Mouse (Mus musculus) C2C12 (cell line): ENCODE results near the gene Saa1. TPM values are rescaled to one million over a fixed set of nuclear protein-coding genes. Genes with fewer than 3 reads are reported as not detected.

ENCODE experiments used
- H3K27me3 ChIP-seq: one replicate; pipeline ENCODE4 v1.6.1; 2011; ENCODE audit not compliant: control insufficient read depth, insufficient read depth, insufficient read length
- H3K36me3 ChIP-seq: one replicate; pipeline ENCODE4 v1.6.1; 2011; ENCODE audit not compliant: control insufficient read depth, insufficient read depth
- H3K4me3 ChIP-seq: one replicate; pipeline ENCODE4 v1.5.1; 2011; ENCODE audit warnings: mild to moderate bottlenecking, control low read depth; ENCODE audit not compliant: poor library complexity, insufficient read depth, severe bottlenecking
- H3K79me2 ChIP-seq: one replicate; pipeline ENCODE4 v1.6.1; 2011; ENCODE audit not compliant: control insufficient read depth, insufficient read depth
- H3K79me3 ChIP-seq: one replicate; pipeline ENCODE4 v1.6.1; 2011; ENCODE audit warnings: low read depth, control low read depth
- H3ac ChIP-seq: one replicate; pipeline ENCODE3; 2011; ENCODE audit warnings: low read depth; ENCODE audit not compliant: control insufficient read depth, insufficient read length
- CEBPB ChIP-seq: IDR thresholded peaks from one replicate; pipeline ENCODE4 v1.6.1; 2011; ENCODE audit warnings: low read depth, mild to moderate bottlenecking, control low read depth, moderate library complexity
- CTCF ChIP-seq: IDR thresholded peaks from one replicate; pipeline ENCODE4 v1.5.1; 2011; ENCODE audit not compliant: control insufficient read depth, insufficient read depth, insufficient read length
- FOSL1 ChIP-seq: IDR thresholded peaks from one replicate; pipeline ENCODE4 v1.8.0; 2011; ENCODE audit warnings: mild to moderate bottlenecking, low read length; ENCODE audit not compliant: poor library complexity, insufficient read depth, severe bottlenecking
- MAX ChIP-seq: IDR thresholded peaks from one replicate; pipeline ENCODE4 v1.6.1; 2011; ENCODE audit warnings: mild to moderate bottlenecking, control low read depth
- MYOD1 ChIP-seq: IDR thresholded peaks from one replicate; pipeline ENCODE4 v1.6.1; 2011; ENCODE audit warnings: low read depth; ENCODE audit not compliant: control insufficient read depth, insufficient read length
- MYOG ChIP-seq: IDR thresholded peaks from one replicate; pipeline ENCODE4 v1.6.1; 2011; ENCODE audit not compliant: control insufficient read depth, insufficient read length; ENCODE audit errors: extremely low read depth
- USF1 ChIP-seq: IDR thresholded peaks from one replicate; pipeline ENCODE4 v1.6.1; 2011; ENCODE audit warnings: low read depth, mild to moderate bottlenecking, control low read depth, moderate library complexity
- polyA plus RNA-seq: library from polyadenylated mRNA; unstranded; fragments of >200 nt; fragmentation: generic; extraction: Trizol; gene quantifications from one replicate; pipeline ENCODE4 v1.2.1, GENCODE M21; 2012; ENCODE audit warnings: missing spikeins

Saa1 gene
- polyA plus RNA-seq, 1 experiment: not detected

DNA sequence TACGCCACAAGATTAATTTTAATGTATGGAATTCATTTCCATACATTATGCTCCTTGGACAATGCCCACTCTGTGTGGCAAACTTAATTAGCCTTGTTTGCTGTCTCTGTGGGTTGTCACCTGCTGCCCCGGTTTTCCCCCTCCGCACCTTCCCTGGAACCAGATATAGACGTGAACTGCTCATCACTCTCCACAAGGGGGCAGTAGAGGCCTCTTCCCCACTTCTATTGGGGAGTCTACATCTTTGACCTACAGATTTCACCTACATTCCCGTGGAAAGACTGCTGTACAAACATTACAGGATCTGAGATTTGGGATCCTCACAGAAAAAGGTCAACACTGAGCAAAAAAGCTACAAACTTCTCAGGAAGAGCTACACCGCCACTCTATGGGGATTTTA lies 28.3 kb downstream of the Saa1 start:
- Histone ChIP-seq H3K79me3 (peaks cover 4% of the 10 kb centered on the region), H3ac (no peak overlapping the region), H3K79me2 (peaks cover 9% of the 10 kb centered on the region), H3K27me3 (no peaks in the 10 kb centered on the region), H3K4me3 (no peak overlapping the region), H3K36me3 (no peaks in the 10 kb centered on the region)
- TF ChIP-seq USF1: no peak
- TF ChIP-seq CEBPB: no peak
- no peak for TF ChIP-seq FOSL1
- TF ChIP-seq MAX: no peak
- no peak for TF ChIP-seq MYOG
- TF ChIP-seq MYOD1: no peak
- TF ChIP-seq CTCF: peak; percentile 65

DNA sequence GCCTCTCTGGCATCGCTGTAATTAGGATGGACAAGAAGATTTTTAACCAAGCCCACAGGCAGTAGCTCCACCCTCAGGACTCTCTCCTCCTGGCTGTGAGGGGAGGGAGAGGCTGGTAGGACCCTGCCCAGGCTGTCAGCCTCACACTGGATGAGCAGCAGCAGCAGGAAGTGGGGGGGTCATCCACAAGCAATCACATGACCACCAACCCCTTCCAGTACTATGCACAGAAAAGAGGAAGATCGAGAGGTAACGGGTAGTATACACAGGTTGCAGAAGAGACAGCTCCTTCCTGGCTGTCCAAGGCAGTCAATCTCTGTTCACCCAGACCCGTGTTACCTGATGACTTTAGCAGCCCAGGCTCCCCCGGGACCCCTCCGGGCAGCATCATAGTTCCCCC lies 30.5 kb downstream of the Saa1 start:
- Histone ChIP-seq H3K27me3 (no peaks in the 10 kb centered on the region), H3K79me3 (peaks cover 8% of the 10 kb centered on the region), H3K36me3 (peaks cover 12% of the 10 kb centered on the region), H3ac (no peak overlapping the region), H3K4me3 (no peak overlapping the region), H3K79me2 (peaks cover 19% of the 10 kb centered on the region)
- TF ChIP-seq MYOD1 (no peak), USF1 (no peak), FOSL1 (no peak), MYOG (no peak), CEBPB (no peak), CTCF (no peak), MAX (no peak)

DNA sequence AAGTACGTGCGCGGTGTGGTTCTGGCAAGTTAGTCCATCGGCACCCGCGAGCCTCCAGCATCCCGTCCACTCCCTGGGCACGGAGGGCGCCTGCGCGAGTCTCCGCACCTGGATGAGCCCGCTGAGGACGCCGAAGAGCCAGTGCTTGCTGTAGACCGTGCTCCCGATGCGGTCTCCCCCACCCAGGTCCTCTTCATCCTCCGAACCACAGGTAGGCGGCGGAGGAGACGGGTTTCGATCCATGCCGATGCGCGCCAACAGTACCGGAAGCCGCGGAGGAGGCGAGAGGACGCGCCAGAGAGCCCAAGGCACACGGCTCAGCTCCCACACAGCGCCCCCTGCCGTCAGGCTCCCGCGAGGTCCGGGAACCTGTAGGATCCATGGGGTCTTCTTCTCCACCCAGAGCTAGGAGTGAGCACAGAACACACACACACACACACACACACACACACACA lies 32.4 kb downstream of the Saa1 start, which contains the start of gene Saal1:
Saal1 (minus strand) TSS at position 291 of the 455 bp plus-strand sequence.
- Histone ChIP-seq H3K36me3 (peaks cover 27% of the 10 kb centered on the region), H3K79me3 (peaks cover 8% of the 10 kb centered on the region), H3K79me2 (peaks cover 19% of the 10 kb centered on the region), H3K27me3 (no peaks in the 10 kb centered on the region), H3ac (peak within 1 kb of the TSS; percentile 85), H3K4me3 (peak within 1 kb of the TSS; percentile 76)
- peak; percentile 97 for TF ChIP-seq CTCF
- no peak for TF ChIP-seq MYOD1
- peak; percentile 68 for TF ChIP-seq MAX
- TF ChIP-seq FOSL1: no peak

DNA sequence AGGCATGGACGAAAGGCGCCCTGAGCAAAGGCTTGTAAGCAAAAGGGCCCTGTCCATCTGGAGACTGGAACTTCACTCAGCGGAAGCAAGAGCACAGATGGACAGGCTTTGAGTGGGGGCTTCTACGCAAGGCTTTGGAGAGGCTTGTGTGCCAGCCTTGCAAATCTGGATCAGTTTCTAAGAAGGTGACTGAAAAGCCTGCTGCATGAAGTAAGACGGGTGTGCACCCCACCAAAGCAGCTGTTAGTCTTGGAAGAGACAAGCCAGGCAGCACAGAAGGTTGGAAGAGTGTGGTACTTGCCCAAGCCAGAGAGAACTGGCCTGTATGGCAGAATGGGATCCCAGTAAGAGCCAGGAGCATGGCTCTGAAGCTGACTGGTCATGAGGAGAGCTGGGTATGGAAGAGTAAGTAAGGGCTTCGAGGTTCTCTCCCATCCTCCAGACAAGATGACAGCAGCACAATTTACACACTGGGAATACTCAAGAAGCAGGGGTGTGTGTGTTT lies 42.2 kb downstream of the Saa1 start:
- TF ChIP-seq MYOG: no peak
- no peak for TF ChIP-seq MYOD1
- no peak for TF ChIP-seq CTCF
- no peak for TF ChIP-seq CEBPB
- TF ChIP-seq USF1: no peak
- TF ChIP-seq MAX: no peak
- TF ChIP-seq FOSL1: no peak
- Histone ChIP-seq H3K27me3 (no peaks in the 10 kb centered on the region), H3K4me3 (no peak overlapping the region), H3K36me3 (peaks cover 64% of the 10 kb centered on the region), H3K79me3 (peaks cover 2% of the 10 kb centered on the region), H3ac (no peak overlapping the region), H3K79me2 (no peaks in the 10 kb centered on the region)

DNA sequence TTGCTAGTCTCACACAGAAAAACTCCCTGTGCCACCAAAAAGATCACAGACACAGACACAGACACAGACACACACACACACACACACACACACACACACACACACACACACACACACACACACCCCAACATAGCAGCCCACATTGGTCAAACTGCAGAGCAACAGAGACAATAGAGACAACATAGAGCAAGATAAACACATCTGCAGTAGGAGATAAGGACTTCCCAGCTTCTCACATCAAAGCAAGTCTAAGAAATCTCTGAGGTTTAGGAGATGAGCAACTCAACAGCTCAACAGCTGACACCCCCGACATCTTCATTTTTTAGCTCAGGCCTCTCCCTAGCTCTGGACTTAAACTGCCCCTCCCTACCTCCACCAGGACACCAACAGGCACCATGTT lies 46.0 kb downstream of the Saa1 start:
- Histone ChIP-seq H3K4me3 (no peak overlapping the region), H3K79me3 (peaks cover 2% of the 10 kb centered on the region), H3K27me3 (no peaks in the 10 kb centered on the region), H3K36me3 (peaks cover 45% of the 10 kb centered on the region), H3K79me2 (no peaks in the 10 kb centered on the region), H3ac (no peak overlapping the region)
- no peak for TF ChIP-seq CEBPB
- TF ChIP-seq CTCF: no peak
- no peak for TF ChIP-seq FOSL1
- no peak for TF ChIP-seq MYOG
- no peak for TF ChIP-seq MYOD1
- TF ChIP-seq USF1: no peak
- no peak for TF ChIP-seq MAX

Other genes with a start within 250 kb of the Saa1 start
- gene Sergef, start 103.2 kb downstream of the Saa1 start, polyA plus RNA-seq: 8.6 TPM
- 0.18 TPM for gene Tph1, start 70.4 kb downstream of the Saa1 start, polyA plus RNA-seq
- 17.7 TPM for gene Saal1, start 32.3 kb downstream of the Saa1 start, polyA plus RNA-seq
- gene Saa3, start 27.3 kb downstream of the Saa1 start, polyA plus RNA-seq: 0.34 TPM
- gene Saa4, start 10.4 kb downstream of the Saa1 start, polyA plus RNA-seq: not detected
- gene Saa2, start 8.8 kb upstream of the Saa1 start, polyA plus RNA-seq: 0.04 TPM
- gene Hps5, start 53.1 kb upstream of the Saa1 start, polyA plus RNA-seq: 8.3 TPM
- 19.9 TPM for gene Gtf2h1, start 53.1 kb upstream of the Saa1 start, polyA plus RNA-seq
- 2,062 TPM for gene Ldha, start 98.5 kb upstream of the Saa1 start, polyA plus RNA-seq
- not detected for gene Ldhc, start 118.2 kb upstream of the Saa1 start, polyA plus RNA-seq
- 70.8 TPM for gene Tsg101, start 177.0 kb upstream of the Saa1 start, polyA plus RNA-seq
- gene Uevld, start 215.5 kb upstream of the Saa1 start, polyA plus RNA-seq: 5.0 TPM
- not detected for gene Gm9999, start 240.6 kb upstream of the Saa1 start, polyA plus RNA-seq